Mouse (Mus musculus) heart, adult 2 months (tissue): ENCODE data around the gene H2afv. TPM values are rescaled to one million over a fixed set of nuclear protein-coding genes. Genes with fewer than 3 reads are reported as not detected.

Experiments
- DNase-seq, 2 experiments: peaks; one replicate each; pipeline ENCODE4 v3.0.0; 2021
- H3K27ac ChIP-seq: fragments of 200-600 bp; 2 replicates; pipeline ENCODE4 v1.8.1; 2022
- H3K27me3 ChIP-seq: fragments of 200-500 bp; 2 replicates; pipeline ENCODE4 v1.6.1; 2012; ENCODE audit warnings: mild to moderate bottlenecking, low read length, inconsistent platforms, mixed read lengths; ENCODE audit not compliant: control insufficient read depth, insufficient read depth
- H3K36me3 ChIP-seq: fragments of 200-500 bp; 2 replicates; pipeline ENCODE4 v1.6.1; 2012; ENCODE audit warnings: low read length, inconsistent platforms; ENCODE audit not compliant: control insufficient read depth, insufficient read depth
- H3K4me1 ChIP-seq: fragments of 200-500 bp; 2 replicates; pipeline ENCODE4 v1.6.1; 2011; ENCODE audit warnings: low read length; ENCODE audit not compliant: control insufficient read depth, insufficient read depth
- H3K4me3 ChIP-seq: fragments of 200-600 bp; 2 replicates; pipeline ENCODE4 v1.8.1; 2022
- H3K79me2 ChIP-seq: fragments of 200-500 bp; replicated peaks from 2 replicates; pipeline ENCODE4 v1.6.1; 2012; ENCODE audit warnings: mild to moderate bottlenecking, inconsistent platforms, low read length, moderate library complexity, mixed read lengths; ENCODE audit not compliant: control insufficient read depth, insufficient read depth
- H3K9ac ChIP-seq: fragments of 200-500 bp; 2 replicates; pipeline ENCODE4 v1.6.1; 2012; ENCODE audit warnings: low read depth, mild to moderate bottlenecking, control low read depth, inconsistent platforms, low read length, mixed read lengths
- CTCF ChIP-seq: fragments of 200-600 bp; IDR thresholded peaks from 2 replicates; pipeline ENCODE4 v1.8.1; 2022; ENCODE audit warnings: antibody characterized with exemption, mild to moderate bottlenecking, moderate library complexity
- EP300 ChIP-seq: fragments of 200-500 bp; IDR thresholded peaks from 2 replicates; pipeline ENCODE4 v1.6.1; 2011; ENCODE audit warnings: low read depth, low read length, control low read depth; ENCODE audit not compliant: insufficient read depth
- POLR2A ChIP-seq: fragments of 200-500 bp; IDR thresholded peaks from 2 replicates; pipeline ENCODE4 v1.6.1; 2011; ENCODE audit warnings: mild to moderate bottlenecking, low read depth, low read length, control low read depth; ENCODE audit not compliant: insufficient read depth
- WGBS: fragments of 180-500 bp; shearing (Covaris S2); methylation state at CpG from one replicate; pipeline ENCODE4 v1.1.7; 2018; 5-methylcytosine and 5-hydroxymethylcytosine counted together
- intact Hi-C: fragments of 180-260 bp; cut with DNase I; formaldehyde crosslinking; loops from one replicate; pipeline ENCODE4 v1.15.1; 2025
- polyA plus RNA-seq: library from polyadenylated mRNA; depleted of rRNA; stranded (reverse); fragments of >200 nt; gene quantifications from 2 replicates; pipeline ENCODE4 v1.2.3, GENCODE M21; 2012
- total RNA-seq, 2 experiments: library from RNA; stranded (reverse); gene quantifications; 2 replicates each; pipeline ENCODE4 v1.2.3; 2021

Gene H2afv
- total and polyA plus RNA-seq, 3 experiments: 46.3 to 80.8 (median 75.8) TPM

DNA sequence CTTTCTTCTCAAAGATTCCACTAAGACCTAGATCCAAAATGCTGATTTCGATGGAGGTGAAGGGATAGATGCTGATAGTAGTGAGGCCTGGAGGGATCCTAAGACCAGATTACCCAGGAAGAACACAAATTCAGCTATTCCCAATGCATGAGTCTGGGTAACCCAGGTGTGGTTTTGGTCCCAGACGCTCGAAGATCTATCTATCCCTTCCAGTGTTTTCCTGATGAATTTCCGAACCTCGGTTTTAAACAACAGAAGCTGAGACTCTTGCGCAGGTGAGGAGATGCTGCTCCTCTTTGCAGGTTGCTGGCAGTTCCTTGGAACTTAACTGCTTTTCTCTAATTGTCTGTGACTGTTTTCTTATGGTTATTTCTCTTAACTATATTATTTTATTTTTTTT lies 30.1 kb upstream of the H2afv start:
- Histone ChIP-seq H3K4me1 (peaks cover 10% of the 10 kb centered on the region), H3K4me3 (peak overlapping the region; percentile 83), H3K36me3 (peaks cover 43% of the 10 kb centered on the region), H3K79me2 (peaks cover 4% of the 10 kb centered on the region; the same call in 1 of the 2 replicates), H3K27ac (peak overlapping the region; percentile 88), H3K9ac (peak overlapping the region; percentile 61), H3K27me3 (no peaks in the 10 kb centered on the region)
- DNase-seq: no peak
- WGBS: 13% methylated on average over 6 of the region's 6 CpGs
- TF ChIP-seq EP300: no peak
- no peak for TF ChIP-seq POLR2A
- no peak for TF ChIP-seq CTCF
- intact Hi-C loops: loop anchor here (2.0 kb wide), 1 partner anchor 30 kb away; the partner anchor contains the start of gene H2afv

DNA sequence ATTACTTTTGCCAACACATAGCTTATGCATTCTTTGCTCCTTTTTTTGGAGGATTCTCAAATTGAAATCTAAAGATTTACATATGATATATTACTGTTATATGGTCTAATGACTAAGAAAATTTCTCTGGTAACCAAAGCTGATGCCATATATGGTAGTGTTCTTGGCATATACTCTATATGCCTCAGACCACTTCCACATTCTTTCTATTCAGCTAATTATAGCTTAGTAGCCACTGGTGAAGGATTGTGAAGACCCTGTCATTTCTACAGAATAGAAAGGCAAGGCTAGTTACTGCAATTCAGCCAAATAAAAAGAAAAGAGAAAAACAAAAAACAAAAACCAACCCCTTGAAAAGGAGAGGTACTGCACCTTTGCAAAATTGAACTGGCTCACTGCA lies 27.8 kb upstream of the H2afv start:
- H3K36me3 ChIP-seq: peaks cover 44% of the 10 kb centered on the region
- peak overlapping the region; percentile 83 for H3K4me3 ChIP-seq
- H3K79me2 ChIP-seq: peaks cover 4% of the 10 kb centered on the region; the same call in 1 of the 2 replicates
- H3K27me3 ChIP-seq: no peaks in the 10 kb centered on the region
- no peak for DNase-seq
- intact Hi-C loops: no loop called here
- H3K9ac ChIP-seq: peak overlapping the region; percentile 18; the same call in 1 of the 2 replicates
- TF ChIP-seq POLR2A (no peak), EP300 (no peak), CTCF (no peak)
- no peak overlapping the region for H3K27ac ChIP-seq
- peaks cover 10% of the 10 kb centered on the region for H3K4me1 ChIP-seq

DNA sequence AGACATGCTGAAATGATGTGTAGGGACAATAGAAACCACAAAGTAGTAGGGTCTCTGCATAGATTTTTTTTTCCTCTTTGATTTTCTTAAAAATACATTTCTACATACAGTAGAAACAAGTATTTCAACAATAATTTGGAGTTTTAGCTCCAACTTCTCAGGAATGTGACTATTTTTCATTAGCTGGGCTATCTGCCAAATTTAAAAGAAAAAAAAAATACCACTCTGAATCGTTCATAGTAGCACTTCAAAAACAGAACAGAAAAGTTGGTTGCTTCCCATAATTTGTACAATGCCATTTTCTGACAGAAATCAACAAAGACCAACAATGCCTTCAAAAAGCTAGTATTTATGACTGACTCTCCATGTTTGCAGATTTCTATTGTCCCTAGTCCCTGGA lies 27.2 kb upstream of the H2afv start:
- Histone ChIP-seq H3K4me1 (peaks cover 10% of the 10 kb centered on the region), H3K27me3 (no peaks in the 10 kb centered on the region), H3K27ac (no peak overlapping the region; the same call in 1 of the 2 replicates), H3K4me3 (peak overlapping the region; percentile 83), H3K79me2 (peaks cover 4% of the 10 kb centered on the region; the same call in 1 of the 2 replicates), H3K36me3 (peaks cover 44% of the 10 kb centered on the region), H3K9ac (no peak overlapping the region; the same call in 1 of the 2 replicates)
- DNase-seq: no peak
- intact Hi-C loops: no loop called here
- 0% methylated on average over 1 of the region's 1 CpGs for WGBS
- TF ChIP-seq POLR2A: no peak
- TF ChIP-seq CTCF: no peak
- no peak for TF ChIP-seq EP300

DNA sequence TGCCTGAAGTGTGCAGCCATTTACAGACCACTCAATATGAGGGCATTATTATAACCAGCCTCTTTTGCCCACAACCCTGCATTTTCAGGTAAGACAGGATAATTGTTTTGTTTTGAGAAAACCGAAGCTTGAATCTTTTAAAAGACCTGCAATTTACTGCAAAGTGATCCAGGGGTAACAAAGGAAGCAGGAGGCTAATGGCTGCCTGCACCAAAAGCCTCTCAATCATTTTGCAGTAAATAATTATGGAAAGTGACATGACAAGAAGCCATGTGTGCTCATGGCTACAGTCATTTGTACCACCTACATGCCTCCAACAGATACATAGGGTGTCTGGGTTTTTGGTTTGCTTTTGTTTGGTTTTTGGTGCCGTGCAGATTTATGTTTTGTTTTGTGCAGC lies 26.8 kb upstream of the H2afv start:
- WGBS: 51% methylated on average over 2 of the region's 2 CpGs
- peak overlapping the region; percentile 9; the same call in 1 of the 2 replicates for H3K4me3 ChIP-seq
- H3K9ac ChIP-seq: peak overlapping the region; percentile 45

DNA sequence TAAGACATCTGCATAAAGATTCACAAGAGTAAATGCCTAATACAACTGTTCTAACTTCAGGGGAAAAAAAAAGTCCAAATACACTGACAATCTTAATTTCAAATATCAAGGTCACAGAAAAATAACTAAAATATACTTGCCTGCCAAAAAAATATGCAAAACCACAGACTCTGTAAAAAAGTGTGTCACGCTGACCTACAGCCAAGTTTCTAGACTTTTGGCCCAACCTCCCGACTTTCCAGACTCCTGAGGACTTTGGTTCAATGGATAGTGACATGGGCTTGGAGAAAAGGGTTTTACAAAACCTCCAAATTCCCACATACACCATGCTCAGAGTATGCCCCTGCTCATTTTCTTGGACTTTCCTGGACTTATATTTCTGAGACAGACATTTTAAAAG lies 24.3 kb upstream of the H2afv start:
- no peak overlapping the region for H3K9ac ChIP-seq
- intact Hi-C loops: no loop called here
- TF ChIP-seq CTCF (no peak), POLR2A (no peak), EP300 (no peak)
- H3K4me1 ChIP-seq: peaks cover 5% of the 10 kb centered on the region
- H3K27ac ChIP-seq: no peak overlapping the region
- H3K79me2 ChIP-seq: peaks cover 4% of the 10 kb centered on the region; the same call in 1 of the 2 replicates
- no peaks in the 10 kb centered on the region for H3K27me3 ChIP-seq
- no peak for DNase-seq
- peaks cover 35% of the 10 kb centered on the region for H3K36me3 ChIP-seq
- no peak overlapping the region for H3K4me3 ChIP-seq
- WGBS: 42% methylated on average over 2 of the region's 2 CpGs

More for the DNA sequence above, 26.8 kb upstream of the H2afv start:
- Histone ChIP-seq H3K27ac (no peak overlapping the region; the same call in 1 of the 2 replicates), H3K36me3 (peaks cover 44% of the 10 kb centered on the region), H3K4me1 (peaks cover 10% of the 10 kb centered on the region), H3K79me2 (peaks cover 4% of the 10 kb centered on the region; the same call in 1 of the 2 replicates), H3K27me3 (no peaks in the 10 kb centered on the region)
- DNase-seq: no peak
- TF ChIP-seq CTCF (no peak), POLR2A (no peak), EP300 (no peak)
- intact Hi-C loops: no loop called here

DNA sequence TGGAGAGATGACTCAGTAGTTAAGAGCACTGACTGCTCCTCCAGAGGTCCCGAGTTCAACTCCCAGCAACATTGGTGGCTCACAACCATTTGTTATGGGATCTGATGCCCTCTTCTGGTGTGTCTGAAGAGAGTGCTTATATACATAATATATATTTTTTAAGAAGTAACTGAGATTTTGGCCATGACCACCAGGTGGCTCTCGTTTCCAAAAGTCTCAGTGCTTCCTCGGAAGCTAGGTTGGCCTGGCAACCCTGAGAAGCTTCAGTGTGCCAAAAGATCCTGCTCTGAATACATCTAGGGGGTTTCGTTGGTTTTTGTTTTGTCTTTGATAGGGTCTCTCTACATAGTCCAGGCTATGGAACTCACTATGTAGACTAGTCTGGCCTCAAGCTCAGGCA lies 20.9 kb upstream of the H2afv start:
- intact Hi-C loops: no loop called here
- DNase-seq: peak; percentile 49 to 53
- H3K4me3 ChIP-seq: no peak overlapping the region

More for the DNA sequence above, 20.9 kb upstream of the H2afv start:
- TF ChIP-seq POLR2A (no peak), CTCF (peak; percentile 73), EP300 (0 out of 2 replicates have a peak, but pooled peaks have one; percentile 16)
- Histone ChIP-seq H3K27me3 (no peaks in the 10 kb centered on the region), H3K36me3 (peaks cover 6% of the 10 kb centered on the region), H3K27ac (no peak overlapping the region), H3K9ac (no peak overlapping the region), H3K79me2 (no peaks in the 10 kb centered on the region), H3K4me1 (no peaks in the 10 kb centered on the region; the same call in 1 of the 2 replicates)
- WGBS: 15% methylated on average over 4 of the region's 4 CpGs
